ENCODE assay signal across 12 mouse cellular contexts in the genomic region with DNA sequence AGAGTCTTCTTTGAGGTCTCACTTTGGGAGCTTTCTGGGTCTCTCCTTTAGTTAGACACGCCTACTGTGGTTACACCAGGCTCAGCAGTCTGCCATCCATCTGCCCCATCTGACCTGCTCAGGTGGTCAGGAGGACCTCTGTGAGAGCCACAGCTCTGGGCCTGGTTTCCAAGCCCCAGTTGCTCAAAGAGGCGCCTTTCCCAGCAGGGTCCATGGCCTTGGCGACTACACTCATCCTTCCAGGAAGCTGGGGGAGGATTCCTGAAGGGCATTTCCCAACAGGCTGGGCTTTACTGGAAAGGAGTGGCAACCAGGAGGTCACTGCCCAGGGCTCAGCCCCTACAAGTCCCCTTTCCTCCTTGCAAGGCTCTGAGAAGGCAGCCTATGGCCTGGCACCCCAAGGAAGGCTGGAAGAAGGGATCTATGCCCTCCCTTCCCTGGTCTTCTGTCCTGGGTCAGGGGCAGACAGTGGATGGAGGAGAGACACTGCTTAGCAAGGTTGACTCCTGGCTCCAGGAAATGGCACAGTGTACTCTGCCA. TPM values are rescaled to one million over a fixed set of nuclear protein-coding genes. Genes with fewer than 3 reads are reported as not detected.
A peak's percentile ranks its signal among the peaks of the same experiment; 100 is the strongest.
DNase-seq lines count a peak whose midpoint lies in the region; ATAC-seq and TF ChIP-seq lines count a peak whose summit lies in the region.
"Had no signal": no experiment of that assay in that cellular context is flagged by ENCODE, and none has a peak within 500 bp of the region (broad histone marks: within the 10 kb centered on the region; RNA-seq: fewer than 3 reads in every experiment).

No protein-coding gene starts in this region.

- H3K9ac ChIP-seq in intestine, embryonic 14.5 days (ENCODE audit: low read length), result no peak overlapping the region
- no peak overlapping the region for H3K9ac ChIP-seq in intestine, embryonic 15.5 days
- H3K9ac ChIP-seq: heart, embryonic 12.5 days; stomach, embryonic 15.5 days had no signal

- H3K36me3 ChIP-seq in intestine, embryonic 14.5 days (ENCODE audit: control insufficient read depth, insufficient read depth, low read length), result no peaks in the 10 kb centered on the region
- H3K36me3 ChIP-seq in intestine, embryonic 15.5 days, result no peaks in the 10 kb centered on the region
- no peaks in the 10 kb centered on the region for H3K36me3 ChIP-seq in spleen, adult 2 months (ENCODE audit: control insufficient read depth, insufficient read depth, low read length)
- no peaks in the 10 kb centered on the region; the same call in 1 of the 2 replicates for H3K36me3 ChIP-seq in small intestine, adult 2 months (ENCODE audit: control insufficient read depth, insufficient read depth, low read length)
- H3K36me3 ChIP-seq: stomach, embryonic 15.5 days had no signal

- peaks cover 6% of the 10 kb centered on the region; the same call in 1 of the 2 replicates for H3K4me1 ChIP-seq in intestine, embryonic 14.5 days (replicated peaks; ENCODE audit: control insufficient read depth, insufficient read depth, low read length)
- H3K4me1 ChIP-seq in intestine, embryonic 15.5 days (replicated peaks), result peaks cover 35% of the 10 kb centered on the region
- peaks cover 26% of the 10 kb centered on the region for H3K4me1 ChIP-seq in spleen, adult 2 months (ENCODE audit: control insufficient read depth, insufficient read depth, insufficient read length)
- H3K4me1 ChIP-seq in small intestine, adult 2 months (ENCODE audit: control insufficient read depth, insufficient read depth, insufficient read length, low read length), result peaks cover 56% of the 10 kb centered on the region

- 74% methylated on average over 3 of the region's 3 CpGs for WGBS in intestine, embryonic 14.5 days
- 74% methylated on average over 3 of the region's 3 CpGs for WGBS in intestine, embryonic 15.5 days
- 74% methylated on average over 3 of the region's 3 CpGs for WGBS in spleen, adult 2 months
- WGBS in small intestine, adult 2 months, result 63% methylated on average over 3 of the region's 3 CpGs

- no peak overlapping the region for H3K4me2 ChIP-seq in intestine, embryonic 14.5 days (ENCODE audit: low read length)
- H3K4me2 ChIP-seq in intestine, embryonic 15.5 days (replicated peaks), result no peak overlapping the region
- H3K4me2 ChIP-seq: heart, embryonic 12.5 days; stomach, embryonic 15.5 days had no signal

- peak; percentile 69 for DNase-seq in adrenal gland, adult 8-10 months
- DNase-seq in adrenal gland, adult 18-20 months (ENCODE audit: low spot score in 2 of 2), result no peak
- no peak for DNase-seq in intestine, embryonic 14.5 days (ENCODE audit: low spot score)
- no peak for DNase-seq in spleen, adult 2 months (ENCODE audit: low read depth in 1 of 2, low spot score in 2 of 2)
- DNase-seq in spleen, postnatal 14 days (ENCODE audit: low spot score in 2 of 2), result no peak
- no peak for DNase-seq in retina, postnatal 1 day
- DNase-seq: kidney, postnatal 25 days; layer of hippocampus, postnatal 36 days had no signal

- no peaks in the 10 kb centered on the region for H3K27me3 ChIP-seq in intestine, embryonic 14.5 days (replicated peaks; ENCODE audit: control insufficient read depth, insufficient read depth, low read length)
- H3K27me3 ChIP-seq in intestine, embryonic 15.5 days (replicated peaks), result no peaks in the 10 kb centered on the region
- H3K27me3 ChIP-seq in spleen, adult 2 months (ENCODE audit: control insufficient read depth, insufficient read depth, low read length), result no peaks in the 10 kb centered on the region
- H3K27me3 ChIP-seq in small intestine, adult 2 months (ENCODE audit: control insufficient read depth, insufficient read depth, low read length), result no peaks in the 10 kb centered on the region
- H3K27me3 ChIP-seq: heart, embryonic 12.5 days; stomach, embryonic 15.5 days had no signal

- 0 out of 2 replicates have a peak overlapping the region, but pooled peaks have one; percentile 6 for H3K27ac ChIP-seq in intestine, embryonic 14.5 days (ENCODE audit: low read depth)
- H3K27ac ChIP-seq in intestine, embryonic 15.5 days, result no peak overlapping the region
- 0 out of 2 replicates have a peak overlapping the region, but pooled peaks have one; percentile 47 for H3K27ac ChIP-seq in spleen, adult 2 months (ENCODE audit: insufficient read depth, low read length)
- H3K27ac ChIP-seq in small intestine, adult 2 months (ENCODE audit: insufficient read depth, low read depth, low read length), result peak overlapping the region; percentile 12; the same call in 1 of the 2 replicates
- H3K27ac ChIP-seq: stomach, embryonic 15.5 days had no signal

- ATAC-seq in intestine, embryonic 14.5 days (replicated peaks; ENCODE audit: low FRiP score, low TSS enrichment, low read depth), result no peak
- no peak for ATAC-seq in intestine, embryonic 15.5 days

- TF ChIP-seq POLR2A in spleen, adult 2 months (IDR thresholded peaks at IDR 0.05; ENCODE audit: low read depth, low read length), result no peak
- TF ChIP-seq POLR2A in small intestine, adult 2 months (IDR thresholded peaks at IDR 0.05; ENCODE audit: low read depth, low read length), result no peak

- TF ChIP-seq CTCF in spleen, adult 2 months (IDR thresholded peaks at IDR 0.05; ENCODE audit: extremely low read depth, insufficient read depth, insufficient read length, insufficient replicate concordance), result no peak
- no peak for TF ChIP-seq CTCF in small intestine, adult 2 months (IDR thresholded peaks at IDR 0.05; ENCODE audit: extremely low read depth, insufficient read length, insufficient replicate concordance, low read depth, low read length)

- H3K9me3 ChIP-seq in intestine, embryonic 14.5 days (ENCODE audit: control insufficient read depth, low read length), result no peaks in the 10 kb centered on the region
- no peaks in the 10 kb centered on the region for H3K9me3 ChIP-seq in intestine, embryonic 15.5 days
- H3K9me3 ChIP-seq: heart, embryonic 12.5 days; stomach, embryonic 15.5 days had no signal

- no peak overlapping the region for H3K4me3 ChIP-seq in intestine, embryonic 14.5 days (ENCODE audit: low read depth, low read length)
- no peak overlapping the region for H3K4me3 ChIP-seq in intestine, embryonic 15.5 days (replicated peaks)
- H3K4me3 ChIP-seq in spleen, adult 2 months (ENCODE audit: extremely low read depth, insufficient read depth, insufficient read length), result no peak overlapping the region
- no peak overlapping the region for H3K4me3 ChIP-seq in small intestine, adult 2 months (ENCODE audit: low read depth, low read length)
- H3K4me3 ChIP-seq: heart, embryonic 12.5 days; stomach, embryonic 15.5 days had no signal

RNA-seq across cellular contexts. Expression of gene Ell, which starts 25.5 kb away (rescaled TPM):
- total RNA-seq in adrenal gland, adult 8-10 months (2022), result 10 to 100 TPM; 25.2 to 38.3 (median 30.3) TPM
- total RNA-seq in adrenal gland, adult 18-20 months (2021), result 10 to 100 TPM; 23.1 to 26.6 TPM
- polyA plus RNA-seq in intestine, embryonic 14.5 days (2014; fragmentation: Nextera tagmentation; extraction: Ambion mirVana), result 16.6 and 18.5 TPM in 2 replicates
- polyA plus RNA-seq in intestine, embryonic 15.5 days (2015; fragmentation: Nextera tagmentation; extraction: Ambion mirVana), result 15.9 TPM in 2 replicates
- polyA plus RNA-seq in spleen, adult 2 months (2012; rRNA removed), result 21.3 and 27.9 TPM in 2 replicates
- 20.5 and 45.6 TPM in 2 replicates for polyA plus RNA-seq in small intestine, adult 2 months (2012; rRNA removed)

RNA-seq across cellular contexts. Expression of gene Isyna1, which starts 29.4 kb away (rescaled TPM):
- 100 to 1,000 TPM; 124 to 207 (median 158) TPM for total RNA-seq in adrenal gland, adult 8-10 months (2022)
- 100 to 1,000 TPM; 115 to 165 TPM for total RNA-seq in adrenal gland, adult 18-20 months (2021)
- polyA plus RNA-seq in intestine, embryonic 14.5 days (2014; fragmentation: Nextera tagmentation; extraction: Ambion mirVana), result 86.8 and 106 TPM in 2 replicates
- 123 and 130 TPM in 2 replicates for polyA plus RNA-seq in intestine, embryonic 15.5 days (2015; fragmentation: Nextera tagmentation; extraction: Ambion mirVana)
- 136 and 189 TPM in 2 replicates for polyA plus RNA-seq in spleen, adult 2 months (2012; rRNA removed)
- 61.8 and 92.4 TPM in 2 replicates for polyA plus RNA-seq in small intestine, adult 2 months (2012; rRNA removed)

RNA-seq across cellular contexts. Expression of gene Kxd1, which starts 37.0 kb away (rescaled TPM):
- 10 to 100 TPM; 77.1 to 86.6 (median 80.3) TPM for total RNA-seq in adrenal gland, adult 8-10 months (2022)
- 10 to 100 TPM; 68.1 to 76.3 TPM for total RNA-seq in adrenal gland, adult 18-20 months (2021)
- 71.1 and 77.6 TPM in 2 replicates for polyA plus RNA-seq in intestine, embryonic 14.5 days (2014; fragmentation: Nextera tagmentation; extraction: Ambion mirVana)
- polyA plus RNA-seq in intestine, embryonic 15.5 days (2015; fragmentation: Nextera tagmentation; extraction: Ambion mirVana), result 60.5 and 65.8 TPM in 2 replicates
- polyA plus RNA-seq in spleen, adult 2 months (2012; rRNA removed), result 50.2 and 52.0 TPM in 2 replicates
- 34.3 and 64.4 TPM in 2 replicates for polyA plus RNA-seq in small intestine, adult 2 months (2012; rRNA removed)

RNA-seq across cellular contexts. Expression of gene Fkbp8, which starts 37.2 kb away (rescaled TPM):
- total RNA-seq in adrenal gland, adult 8-10 months (2022), result 100 to 1,000 TPM; 352 to 405 (median 379) TPM
- total RNA-seq in adrenal gland, adult 18-20 months (2021), result 100 to 1,000 TPM; 257 to 332 TPM
- 271 and 278 TPM in 2 replicates for polyA plus RNA-seq in intestine, embryonic 14.5 days (2014; fragmentation: Nextera tagmentation; extraction: Ambion mirVana)
- polyA plus RNA-seq in intestine, embryonic 15.5 days (2015; fragmentation: Nextera tagmentation; extraction: Ambion mirVana), result 277 and 331 TPM in 2 replicates
- 305 and 370 TPM in 2 replicates for polyA plus RNA-seq in spleen, adult 2 months (2012; rRNA removed)
- 300 and 623 TPM in 2 replicates for polyA plus RNA-seq in small intestine, adult 2 months (2012; rRNA removed)

RNA-seq across cellular contexts. Expression of gene Ssbp4, which starts 43.9 kb away (rescaled TPM):
- 100 to 1,000 TPM in 2 of 4 experiments, 10 to 100 TPM in 2; 69.3 to 158 (median 120) TPM for total RNA-seq in adrenal gland, adult 8-10 months (2022)
- total RNA-seq in adrenal gland, adult 18-20 months (2021), result 10 to 100 TPM; 78.5 to 86.9 TPM
- 124 and 125 TPM in 2 replicates for polyA plus RNA-seq in intestine, embryonic 14.5 days (2014; fragmentation: Nextera tagmentation; extraction: Ambion mirVana)
- polyA plus RNA-seq in intestine, embryonic 15.5 days (2015; fragmentation: Nextera tagmentation; extraction: Ambion mirVana), result 86.9 and 91.7 TPM in 2 replicates
- 168 and 256 TPM in 2 replicates for polyA plus RNA-seq in spleen, adult 2 months (2012; rRNA removed)
- polyA plus RNA-seq in small intestine, adult 2 months (2012; rRNA removed), result 81.7 and 138 TPM in 2 replicates
